Mouse (Mus musculus) hindbrain, embryonic 15.5 days (tissue): ENCODE measurements around the gene Frs3. TPM values are rescaled to one million over a fixed set of nuclear protein-coding genes. Genes with fewer than 3 reads are reported as not detected.

Source experiments
- polyA plus RNA-seq: library from polyadenylated mRNA; unstranded; fragments of >200 nt; fragmentation: Nextera tagmentation; extraction: Ambion mirVana; gene quantifications from 2 replicates; pipeline ENCODE4 v1.2.1, GENCODE M21; 2015

Frs3 gene
- polyA plus RNA-seq, 1 experiment from 2014 or later, result 52.2 TPM

Other genes starting within 250 kb of the Frs3 start
- 21.0 and 22.5 TPM in 2 replicates for gene Taf8, start 186.7 kb upstream of the Frs3 start, polyA plus RNA-seq
- 88.8 and 91.0 TPM in 2 replicates for gene Ccnd3, start 184.0 kb upstream of the Frs3 start, polyA plus RNA-seq
- gene Bysl, start 77.5 kb upstream of the Frs3 start, polyA plus RNA-seq, result 33.9 and 37.5 TPM in 2 replicates
- gene Med20, start 77.4 kb upstream of the Frs3 start, polyA plus RNA-seq, result 41.2 and 43.9 TPM in 2 replicates
- 2.0 and 2.5 TPM in 2 replicates for gene Gm20517, start 77.4 kb upstream of the Frs3 start, polyA plus RNA-seq
- 6.3 and 8.2 TPM in 2 replicates for gene Usp49, start 58.3 kb upstream of the Frs3 start, polyA plus RNA-seq
- gene Tomm6, start 644 bp upstream of the Frs3 start, polyA plus RNA-seq, result 277 and 288 TPM in 2 replicates
- 1.2 and 1.5 TPM in 2 replicates for gene Gm21981, start 5.4 kb downstream of the Frs3 start, polyA plus RNA-seq
- 1.3 and 1.6 TPM in 2 replicates for gene Prickle4, start 5.7 kb downstream of the Frs3 start, polyA plus RNA-seq
- 0.16 TPM in 1 of 2 replicates, not detected in the other for gene Pgc, start 37.8 kb downstream of the Frs3 start, polyA plus RNA-seq
- 3.6 and 4.2 TPM in 2 replicates for gene Tfeb, start 48.0 kb downstream of the Frs3 start, polyA plus RNA-seq
- 4.0 and 4.2 TPM in 2 replicates for gene Mdfi, start 145.7 kb downstream of the Frs3 start, polyA plus RNA-seq
- 34.3 and 42.2 TPM in 2 replicates for gene Foxp4, start 235.6 kb downstream of the Frs3 start, polyA plus RNA-seq